Mouse (Mus musculus): ENCODE measurements around the gene Cnot4.

Cnot4 gene

GRCm38 (mm10) chr6:35033341-35033740 lies 100.2 kb downstream of the Cnot4 start:
- DNase-seq (ENCODE audit: low spot score in 2 of 2) = no peak

- DNase-seq (ENCODE audit: low spot score in 2 of 2) = no peak
Measured at GRCm38 (mm10) chr6:35032704-35033103, 100.8 kb downstream of the Cnot4 start.

- no peak for DNase-seq (ENCODE audit: low spot score in 2 of 2)
Measured at GRCm38 (mm10) chr6:35030811-35031210, 102.7 kb downstream of the Cnot4 start.

- no peak for DNase-seq (ENCODE audit: low spot score in 2 of 2)
Measured at GRCm38 (mm10) chr6:35030226-35030625, 103.3 kb downstream of the Cnot4 start.

- no peak for DNase-seq (ENCODE audit: low spot score in 2 of 2)
Measured at GRCm38 (mm10) chr6:35028023-35028422, 105.5 kb downstream of the Cnot4 start.

- DNase-seq (ENCODE audit: low spot score in 2 of 2) = peak in 1 of 2 experiments; percentile 12
Measured at GRCm38 (mm10) chr6:35027257-35027656, 106.3 kb downstream of the Cnot4 start.

GRCm38 (mm10) chr6:35016624-35017023 lies 116.9 kb downstream of the Cnot4 start:
- no peak for DNase-seq (ENCODE audit: low spot score in 2 of 2)

- DNase-seq (ENCODE audit: low spot score in 2 of 2) = no peak
Measured at GRCm38 (mm10) chr6:35011953-35012352, 121.6 kb downstream of the Cnot4 start.

GRCm38 (mm10) chr6:35010705-35011104 lies 122.8 kb downstream of the Cnot4 start:
- DNase-seq (ENCODE audit: low spot score in 2 of 2) = no peak

GRCm38 (mm10) chr6:35002261-35002669 lies 131.3 kb downstream of the Cnot4 start:
- no peak for DNase-seq (ENCODE audit: low spot score in 2 of 2)

GRCm38 (mm10) chr6:34999101-34999500 lies 134.4 kb downstream of the Cnot4 start:
- no peak for DNase-seq (ENCODE audit: low spot score in 2 of 2)

- DNase-seq (ENCODE audit: low spot score in 2 of 2) = no peak
Measured at GRCm38 (mm10) chr6:34996496-34996895, 137.0 kb downstream of the Cnot4 start.

GRCm38 (mm10) chr6:34995265-34995681 lies 138.3 kb downstream of the Cnot4 start:
- DNase-seq (ENCODE audit: low spot score in 2 of 2) = peak; percentile 80 to 83

GRCm38 (mm10) chr6:34994692-34995091 lies 138.8 kb downstream of the Cnot4 start:
- DNase-seq (ENCODE audit: low spot score in 2 of 2) = no peak

- DNase-seq (ENCODE audit: low spot score in 2 of 2) = no peak
Measured at GRCm38 (mm10) chr6:34989263-34989662, 144.3 kb downstream of the Cnot4 start.

- no peak for DNase-seq (ENCODE audit: low spot score in 2 of 2)
Measured at GRCm38 (mm10) chr6:34988081-34988761, 145.3 kb downstream of the Cnot4 start, which contains the start of gene Slc23a4. Gene Slc23a4, minus strand, starts transcription at chr6:34988404.

- no peak for DNase-seq (ENCODE audit: low spot score in 2 of 2)
Measured at GRCm38 (mm10) chr6:34987085-34987645, 146.4 kb downstream of the Cnot4 start.

- DNase-seq (ENCODE audit: low spot score in 2 of 2) = no peak
Measured at GRCm38 (mm10) chr6:34980661-34981060, 152.9 kb downstream of the Cnot4 start.

GRCm38 (mm10) chr6:34979291-34979690 lies 154.2 kb downstream of the Cnot4 start:
- no peak for DNase-seq (ENCODE audit: low spot score in 2 of 2)
